Comparison of ENCODE assay signal across 7 mouse cellular contexts in genomic region chr10:62230708-62231394, GRCm38 (mm10). TPM values are rescaled to one million over a fixed set of nuclear protein-coding genes. Genes with fewer than 3 reads are reported as not detected.
DNase-seq lines count a peak whose midpoint lies in the region; ATAC-seq and TF ChIP-seq lines count a peak whose summit lies in the region.

Gene Tspan15 (minus strand): TSS chr10:62231251.

- peak; percentile 95 for DNase-seq in brain, embryonic 14.5 days (ENCODE audit: low read depth)
- peak; percentile 90 to 92 for DNase-seq in heart, adult 9 months (ENCODE audit: low spot score in 2 of 2)
- DNase-seq in limb, embryonic 14.5 days (ENCODE audit: low spot score) = peak; percentile 92
- DNase-seq in midbrain, postnatal 0 days (ENCODE audit: low spot score) = peak; percentile 86
- peak; percentile 74 to 78 for DNase-seq in spleen, postnatal 14 days (ENCODE audit: low spot score in 2 of 2)

- TF ChIP-seq POLR2A in brain, embryonic 14.5 days (IDR thresholded peaks at IDR 0.05; ENCODE audit: borderline replicate concordance, extremely low read depth, insufficient read depth, insufficient read length, poor library complexity, severe bottlenecking) = peak; percentile 63
- peak; percentile 50; the same call in 1 of the 2 replicates for TF ChIP-seq POLR2A in embryonic fibroblast, embryonic 13.5 days (IDR thresholded peaks at IDR 0.05; ENCODE audit: low read depth, low read length)
- 0 out of 2 replicates have a peak, but pooled peaks have one; percentile 32 for TF ChIP-seq POLR2A in limb, embryonic 14.5 days (IDR thresholded peaks at IDR 0.05; ENCODE audit: borderline replicate concordance, extremely low read depth, insufficient read depth, insufficient read length)

- peak within 1 kb of the TSS; percentile 52 for H3K4me3 ChIP-seq in embryonic fibroblast, embryonic 13.5 days (ENCODE audit: insufficient read depth, low read length)
- peak within 1 kb of the TSS; percentile 59 for H3K4me3 ChIP-seq in kidney, embryonic 14.5 days (ENCODE audit: low read length)
- peak within 1 kb of the TSS; percentile 59 for H3K4me3 ChIP-seq in limb, embryonic 14.5 days (replicated peaks; ENCODE audit: low read length)
- H3K4me3 ChIP-seq in midbrain, postnatal 0 days (ENCODE audit: low read depth, low read length) = peak within 1 kb of the TSS; percentile 69

- ATAC-seq in kidney, embryonic 14.5 days (ENCODE audit: low FRiP score, low TSS enrichment) = peak; percentile 93
- peak; percentile 97 for ATAC-seq in limb, embryonic 14.5 days (ENCODE audit: low FRiP score, low read depth)
- ATAC-seq in midbrain, postnatal 0 days (ENCODE audit: low FRiP score) = peak; percentile 93

- H3K36me3 ChIP-seq in kidney, embryonic 14.5 days (ENCODE audit: control insufficient read depth, insufficient read depth, low read length) = no peaks in the 10 kb centered on the region
- no peaks in the 10 kb centered on the region for H3K36me3 ChIP-seq in limb, embryonic 14.5 days (ENCODE audit: control insufficient read depth, insufficient read depth, low read length)
- H3K36me3 ChIP-seq in midbrain, postnatal 0 days (ENCODE audit: insufficient read depth, low read length) = no peaks in the 10 kb centered on the region

- no peaks in the 10 kb centered on the region for H3K9me3 ChIP-seq in kidney, embryonic 14.5 days (ENCODE audit: control insufficient read depth, low read length)
- no peaks in the 10 kb centered on the region for H3K9me3 ChIP-seq in limb, embryonic 14.5 days (ENCODE audit: control insufficient read depth, low read length)
- H3K9me3 ChIP-seq in midbrain, postnatal 0 days (ENCODE audit: low read length) = no peaks in the 10 kb centered on the region

- TF ChIP-seq CTCF in brain, embryonic 14.5 days (IDR thresholded peaks at IDR 0.05; ENCODE audit: borderline replicate concordance, extremely low read depth, insufficient read depth, insufficient read length) = no peak
- TF ChIP-seq CTCF in embryonic fibroblast, embryonic 13.5 days (IDR thresholded peaks at IDR 0.05; ENCODE audit: borderline replicate concordance, insufficient read depth, low read length) = no peak
- TF ChIP-seq CTCF in midbrain, postnatal 0 days (IDR thresholded peaks at IDR 0.05) = no peak

- H3K4me2 ChIP-seq in kidney, embryonic 14.5 days (replicated peaks; ENCODE audit: low read depth, low read length) = peak within 1 kb of the TSS; percentile 80
- peak within 1 kb of the TSS; percentile 91 for H3K4me2 ChIP-seq in limb, embryonic 14.5 days (replicated peaks; ENCODE audit: low read depth, low read length, severe bottlenecking)
- peak within 1 kb of the TSS; percentile 98 for H3K4me2 ChIP-seq in midbrain, postnatal 0 days (ENCODE audit: low read depth, low read length, poor library complexity, severe bottlenecking)

- no peaks in the 10 kb centered on the region for H3K27me3 ChIP-seq in kidney, embryonic 14.5 days (ENCODE audit: control insufficient read depth, insufficient read depth, low read length)
- H3K27me3 ChIP-seq in limb, embryonic 14.5 days (ENCODE audit: control insufficient read depth, insufficient read depth, low read length) = no peaks in the 10 kb centered on the region
- H3K27me3 ChIP-seq in midbrain, postnatal 0 days (ENCODE audit: insufficient read depth, low read length) = peaks cover 3% of the 10 kb centered on the region; the same call in 1 of the 2 replicates

- under 1% methylated on average over 57 of the region's 59 CpGs for WGBS in kidney, embryonic 14.5 days
- WGBS in limb, embryonic 14.5 days = under 1% methylated on average over 43 of the region's 59 CpGs
- under 1% methylated on average over 59 of the region's 59 CpGs for WGBS in midbrain, postnatal 0 days

- H3K27ac ChIP-seq in embryonic fibroblast, embryonic 13.5 days (ENCODE audit: insufficient read depth, low read length) = no peak within 1 kb of the TSS
- H3K27ac ChIP-seq in kidney, embryonic 14.5 days (ENCODE audit: low read depth, low read length) = peak within 1 kb of the TSS; percentile 2; the same call in 1 of the 2 replicates
- H3K27ac ChIP-seq in limb, embryonic 14.5 days (replicated peaks; ENCODE audit: low read depth, low read length) = no peak within 1 kb of the TSS
- no peak within 1 kb of the TSS for H3K27ac ChIP-seq in midbrain, postnatal 0 days (ENCODE audit: low read depth, low read length)

- peak within 1 kb of the TSS; percentile 69 for H3K9ac ChIP-seq in kidney, embryonic 14.5 days (ENCODE audit: low read depth, low read length)
- H3K9ac ChIP-seq in limb, embryonic 14.5 days (ENCODE audit: low read depth, low read length, severe bottlenecking) = peak within 1 kb of the TSS; percentile 60
- peak within 1 kb of the TSS; percentile 51 for H3K9ac ChIP-seq in midbrain, postnatal 0 days (replicated peaks; ENCODE audit: low read length, poor library complexity, severe bottlenecking)

- H3K4me1 ChIP-seq in embryonic fibroblast, embryonic 13.5 days (ENCODE audit: control insufficient read depth, insufficient read depth, low read length) = no peaks in the 10 kb centered on the region
- H3K4me1 ChIP-seq in kidney, embryonic 14.5 days (ENCODE audit: control insufficient read depth, insufficient read depth, low read length) = peaks cover 10% of the 10 kb centered on the region
- H3K4me1 ChIP-seq in limb, embryonic 14.5 days (ENCODE audit: control insufficient read depth, insufficient read depth, low read length) = no peaks in the 10 kb centered on the region; the same call in 1 of the 2 replicates
- peaks cover 6% of the 10 kb centered on the region; the same call in 1 of the 2 replicates for H3K4me1 ChIP-seq in midbrain, postnatal 0 days (ENCODE audit: insufficient read depth, low read length)

RNA-seq across cellular contexts. Expression of gene Tspan15, which starts in this region (rescaled TPM):
- 18.6 and 19.0 TPM in 2 replicates for polyA plus RNA-seq in brain, embryonic 14.5 days (2012; rRNA removed)
- 1.6 and 1.9 TPM in 2 replicates for polyA plus RNA-seq in embryonic fibroblast, embryonic 13.5 days (2011; ENCODE audit: insufficient read length, low read depth, missing spikeins)
- 31.4 and 36.0 TPM in 2 replicates for polyA plus RNA-seq in kidney, embryonic 14.5 days (2014; fragmentation: Nextera tagmentation; extraction: Ambion mirVana)
- 12.3 and 14.4 TPM in 2 replicates for polyA plus RNA-seq in limb, embryonic 14.5 days (2012; rRNA removed)
- 7.3 and 7.7 TPM in 2 replicates for polyA plus RNA-seq in limb, embryonic 14.5 days (2014; fragmentation: Nextera tagmentation; extraction: Ambion mirVana)
- 13.8 and 20.2 TPM in 2 replicates for total RNA-seq in midbrain, postnatal 0 days (2014; rRNA removed)
- polyA plus RNA-seq in midbrain, postnatal 0 days (2015; fragmentation: Nextera tagmentation; extraction: Ambion mirVana) = 17.0 and 19.0 TPM in 2 replicates
